Mouse (Mus musculus): ENCODE measurements around the gene Tet3.

The Tet3 gene

GRCm38 (mm10) chr6:83440510-83441258 lies 18.2 kb downstream of the Tet3 start:
- CTCF ChIA-PET: no interaction called here

DNA sequence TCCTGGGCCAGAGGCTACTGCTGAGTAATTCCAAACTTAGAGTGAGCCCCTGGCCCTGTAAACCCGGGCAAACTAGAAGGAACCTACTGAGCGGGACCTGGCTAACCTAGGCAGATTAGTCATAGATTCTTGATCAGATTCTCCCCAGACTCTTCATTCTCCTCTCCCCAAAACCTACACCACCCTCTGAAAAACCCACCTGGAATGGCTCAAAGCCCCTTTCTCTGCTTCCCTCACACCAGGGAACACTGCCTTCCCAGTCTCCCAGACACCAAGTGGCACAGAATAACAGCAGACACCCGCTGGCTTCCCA lies 18.7 kb downstream of the Tet3 start:
- CTCF ChIA-PET: no interaction called here

DNA sequence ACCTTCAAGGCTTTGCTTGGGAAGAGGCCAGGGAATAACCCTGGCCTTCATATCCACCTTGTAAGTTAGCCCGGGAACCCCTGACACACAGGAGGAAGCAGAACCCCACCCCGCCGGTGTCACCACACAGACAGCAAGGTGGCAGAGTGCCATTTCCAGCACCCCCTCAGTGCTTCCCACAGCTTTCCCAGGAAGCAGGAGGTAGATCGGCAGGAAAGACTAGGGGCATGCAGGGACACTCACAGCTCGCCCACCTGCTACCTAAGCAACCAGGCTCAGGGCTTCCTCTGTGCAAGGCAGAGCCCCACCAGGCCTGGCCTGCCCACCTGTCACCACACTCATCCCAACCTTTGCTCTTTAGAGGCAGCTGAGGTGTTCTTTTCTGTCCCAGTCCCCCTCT lies 19.1 kb downstream of the Tet3 start:
- CTCF ChIA-PET: no interaction called here

DNA sequence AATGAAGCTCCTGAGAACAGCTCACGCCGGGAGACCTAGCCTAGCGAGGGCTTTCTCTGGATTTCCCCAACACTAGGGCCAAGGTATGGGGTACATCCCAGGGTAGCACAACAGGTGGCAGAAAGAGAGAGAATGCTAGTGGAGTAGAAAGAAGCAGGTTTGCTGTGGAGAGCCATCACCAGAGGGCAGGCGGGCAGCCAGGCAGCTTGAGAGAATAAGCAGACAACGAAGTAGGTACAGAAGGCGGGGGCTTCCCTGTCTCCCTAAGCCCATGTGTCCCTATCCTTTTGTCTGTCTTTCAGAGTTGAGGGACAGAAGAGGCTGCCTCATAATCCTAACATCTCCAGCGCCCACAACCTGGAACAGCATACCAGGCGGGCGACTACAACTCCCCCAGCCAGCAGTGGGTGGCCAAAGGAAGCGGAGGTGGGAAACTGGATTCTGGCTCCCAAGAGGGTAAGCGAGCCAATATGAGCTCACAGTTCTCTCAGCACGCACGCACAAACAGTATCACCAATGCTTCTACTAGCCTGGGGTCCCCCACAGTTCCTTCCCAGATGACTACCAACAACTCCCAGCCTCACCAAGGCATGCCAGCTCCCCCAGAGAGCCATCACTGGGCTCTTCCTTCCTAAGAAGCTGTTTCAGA lies 19.6 kb downstream of the Tet3 start:
- CTCF ChIA-PET: no interaction called here

- CTCF ChIA-PET: no interaction called here
These were observed 20.3 kb downstream of the Tet3 start for GRCm38 (mm10) chr6:83438584-83438983.

DNA sequence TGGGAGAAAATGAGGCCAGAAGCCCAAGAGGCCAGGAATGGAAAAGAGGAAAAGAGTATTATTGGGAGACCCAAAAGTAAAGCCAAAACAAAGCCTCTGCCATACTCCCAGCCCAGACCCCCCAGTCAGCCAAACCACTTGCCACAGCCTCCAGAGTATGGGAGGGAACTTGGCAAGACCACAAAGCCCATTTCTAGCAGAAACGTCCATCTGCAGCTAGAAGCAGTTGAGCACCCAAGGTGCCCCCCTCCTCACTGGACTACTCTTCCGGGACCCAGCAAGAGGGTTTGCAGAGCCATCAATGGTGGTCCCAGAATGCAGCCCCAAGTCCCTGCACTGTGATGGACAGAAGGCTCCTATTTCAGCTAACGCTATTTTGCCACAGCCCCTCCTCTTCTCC lies 21.1 kb downstream of the Tet3 start:
- CTCF ChIA-PET: no interaction called here

- CTCF ChIA-PET: no interaction called here
These were observed 21.7 kb downstream of the Tet3 start for GRCm38 (mm10) chr6:83437225-83437624.

DNA sequence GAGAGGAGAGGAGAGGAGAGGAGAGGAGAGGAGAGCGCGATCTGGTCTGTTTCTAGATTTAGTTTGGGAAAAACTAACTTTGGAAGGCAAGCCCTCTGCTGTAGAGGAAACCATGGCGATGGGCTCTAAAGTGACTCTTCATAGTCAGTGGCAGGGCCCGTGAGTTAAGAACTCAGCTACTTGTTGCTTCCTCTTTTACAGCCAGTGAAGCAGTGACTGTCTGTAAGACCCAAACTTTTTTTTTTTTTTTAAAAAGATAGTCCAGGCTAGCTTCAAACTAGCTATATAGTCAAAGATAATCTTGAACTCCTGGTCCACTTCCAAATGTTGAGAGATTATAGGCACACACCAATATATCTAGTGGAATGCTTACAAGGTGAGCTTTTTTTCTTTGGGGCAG lies 22.3 kb downstream of the Tet3 start:
- CTCF ChIA-PET: interaction anchor here (0.7 to 1.1 kb wide), 2 partner anchors 20 to 71 kb away, joined by 4 read pairs; no protein-coding TSS in a partner anchor

GRCm38 (mm10) chr6:83435174-83435573 lies 23.7 kb downstream of the Tet3 start:
- CTCF ChIA-PET: interaction anchor here (1.0 to 1.1 kb wide), 3 partner anchors 21 to 37 kb away, joined by 3 to 4 read pairs (median 3); no protein-coding TSS in a partner anchor

GRCm38 (mm10) chr6:83433546-83433945 lies 25.3 kb downstream of the Tet3 start:
- CTCF ChIA-PET: interaction anchor here (1.0 kb wide), 1 partner anchor 14 kb away, joined by 3 read pairs; no protein-coding TSS in a partner anchor

GRCm38 (mm10) chr6:83432966-83433365 lies 25.9 kb downstream of the Tet3 start:
- CTCF ChIA-PET: no interaction called here

- CTCF ChIA-PET: interaction anchor here (0.7 to 1.0 kb wide), 2 partner anchors 31 to 75 kb away, joined by 3 to 4 read pairs; partner anchors contain the start of gene Tet3
These were observed 30.7 kb downstream of the Tet3 start for GRCm38 (mm10) chr6:83427968-83428731.

GRCm38 (mm10) chr6:83427512-83427911 lies 31.4 kb downstream of the Tet3 start:
- CTCF ChIA-PET: interaction anchor here (0.7 kb wide), 1 partner anchor 76 kb away, joined by 3 read pairs; no protein-coding TSS in a partner anchor

- CTCF ChIA-PET: no interaction called here
These were observed 32.3 kb downstream of the Tet3 start for GRCm38 (mm10) chr6:83426576-83426975.

DNA sequence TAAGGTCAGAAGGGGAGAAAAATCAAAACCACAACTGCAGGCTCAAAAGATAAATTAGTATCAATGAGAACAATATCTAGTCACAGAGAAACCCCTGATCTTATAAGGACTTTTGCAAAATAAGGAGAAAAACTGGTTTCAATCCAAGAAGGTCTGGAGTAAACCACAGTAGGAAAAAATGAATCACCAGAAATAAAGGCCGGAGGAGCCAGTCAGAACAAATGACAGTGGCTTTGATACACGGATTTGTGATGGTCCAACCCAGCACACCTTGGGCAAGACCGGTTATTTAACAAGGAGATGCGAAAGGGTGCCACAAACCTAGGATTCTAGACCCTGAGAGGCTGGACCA lies 34.9 kb downstream of the Tet3 start:
- CTCF ChIA-PET: interaction anchor here (0.6 to 0.9 kb wide), 3 partner anchors 10 to 489 kb away, joined by 3 to 13 read pairs (median 10); no protein-coding TSS in a partner anchor

DNA sequence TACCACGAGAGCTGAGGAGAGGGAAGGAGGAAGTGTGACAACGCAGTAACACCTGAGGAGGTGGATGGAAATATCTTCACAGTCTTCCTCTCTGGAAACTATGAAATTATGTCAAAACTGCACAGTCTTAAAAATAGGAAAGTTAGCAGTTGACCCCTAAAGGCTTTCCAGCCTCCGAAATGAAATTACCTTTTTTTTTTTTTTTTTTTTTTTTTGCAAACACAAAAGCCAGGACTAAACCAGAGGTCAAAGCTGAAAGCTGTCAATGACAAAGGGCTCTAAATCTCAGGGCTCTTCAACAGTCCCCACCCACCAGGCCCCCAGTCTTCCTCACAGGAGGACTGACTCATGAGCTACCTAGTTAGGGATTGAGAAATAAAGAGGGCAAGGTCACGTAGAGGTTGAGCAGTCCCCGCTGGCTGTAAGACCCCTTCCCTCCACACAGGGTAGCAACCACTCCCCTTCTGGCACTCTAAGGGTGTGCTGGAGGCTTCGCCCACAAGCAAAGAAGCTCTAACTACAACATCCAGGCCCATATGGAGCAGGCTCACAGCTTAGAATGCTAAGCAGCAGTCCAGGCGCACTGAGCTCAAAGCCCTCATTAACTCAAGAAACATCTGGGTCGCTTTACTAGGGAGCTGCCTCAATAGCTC lies 35.4 kb downstream of the Tet3 start:
- CTCF ChIA-PET: interaction anchor here (0.6 to 0.9 kb wide), 3 partner anchors 10 to 490 kb away, joined by 3 to 13 read pairs (median 10); no protein-coding TSS in a partner anchor

DNA sequence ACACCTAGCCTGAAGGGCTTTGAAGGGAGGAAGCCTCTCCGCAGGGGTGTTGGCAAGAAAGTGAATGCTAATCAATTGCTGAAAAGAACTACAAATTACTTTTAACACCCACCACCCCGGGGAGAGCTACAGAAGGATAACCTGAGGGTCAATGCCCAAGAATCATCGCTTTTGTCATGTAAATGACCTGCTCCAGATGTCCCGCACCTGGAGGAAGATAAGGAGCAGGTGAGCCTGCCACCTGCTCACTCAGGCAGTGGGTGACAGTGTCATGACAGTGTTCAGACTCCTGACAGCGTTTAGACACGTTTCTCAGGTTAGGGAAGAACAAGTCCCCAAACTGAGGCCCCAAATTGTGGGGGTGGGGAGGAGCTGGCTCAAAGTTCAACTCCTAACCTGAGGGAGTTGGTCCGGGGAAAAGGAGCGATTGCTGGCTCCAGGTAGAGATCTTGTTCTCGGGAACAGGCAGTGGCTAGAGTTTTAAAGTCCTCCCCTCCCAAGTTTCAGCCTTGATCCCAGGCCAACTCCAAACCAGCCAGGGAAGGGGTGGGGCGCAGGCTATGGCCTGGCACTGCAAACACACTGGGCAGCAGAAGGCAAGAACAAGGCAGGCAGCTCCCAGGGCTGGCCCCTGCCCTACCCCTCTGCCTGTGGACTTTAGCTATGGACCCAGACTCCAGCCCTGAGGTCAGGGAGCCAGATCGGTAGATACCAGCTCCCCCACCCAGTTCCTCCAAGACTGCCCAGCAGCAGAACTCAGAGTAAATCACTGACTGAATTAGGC lies 36.8 kb downstream of the Tet3 start:
- CTCF ChIA-PET: interaction anchor here (0.7 kb wide), 2 partner anchors 113 to 251 kb away, joined by 3 to 4 read pairs; no protein-coding TSS in a partner anchor

- CTCF ChIA-PET: interaction anchor here (0.5 to 1.1 kb wide), 2 partner anchors 15 to 118 kb away, joined by 3 read pairs; no protein-coding TSS in a partner anchor
These were observed 39.4 kb downstream of the Tet3 start for GRCm38 (mm10) chr6:83419516-83419915.

- CTCF ChIA-PET: interaction anchor here (0.6 kb wide), 1 partner anchor 50 kb away, joined by 6 read pairs; no protein-coding TSS in a partner anchor
These were observed 41.4 kb downstream of the Tet3 start for GRCm38 (mm10) chr6:83417531-83417930.

DNA sequence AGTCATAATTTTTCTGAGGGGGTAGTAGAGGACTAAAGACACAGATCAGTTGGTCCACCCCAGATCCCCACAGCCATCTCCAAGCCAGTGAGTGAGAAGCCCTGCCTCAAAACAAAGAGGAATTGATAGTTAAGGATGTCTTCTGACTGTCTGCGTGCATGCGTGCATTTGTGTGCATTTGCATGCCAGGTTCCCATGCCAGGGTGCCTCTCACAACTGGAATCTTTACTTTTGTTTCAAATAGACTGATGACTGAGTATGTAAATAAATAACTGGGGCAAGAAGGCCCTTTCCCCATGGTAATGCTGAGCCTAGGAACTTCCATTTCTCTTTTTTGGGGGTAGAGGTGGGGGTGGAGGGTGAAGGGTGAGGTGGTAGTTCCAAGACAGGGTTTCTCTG lies 41.8 kb downstream of the Tet3 start:
- CTCF ChIA-PET: no interaction called here

Measured in spleen, embryonic (tissue).